Mouse (Mus musculus) heart, postnatal 36 days (tissue): ENCODE measurements around the gene Pwp1. TPM values are rescaled to one million over a fixed set of nuclear protein-coding genes. Genes with fewer than 3 reads are reported as not detected.
A peak's percentile ranks its signal among the peaks of the same experiment; 100 is the strongest.
"Not testable (repeated sequence)": the region's sequence is repeated elsewhere in the genome, so short reads cannot be mapped to it uniquely, and the experiment has no call there.

Source experiments
- DNase-seq, 2 experiments: peaks; one replicate each; pipeline ENCODE4 v3.0.0; 2021 to 2022
- intact Hi-C: fragments of 180-260 bp; cut with DNase I; formaldehyde crosslinking; loops from one replicate; pipeline ENCODE4 v1.15.1; 2025
- total RNA-seq, 2 experiments: library from RNA; stranded (reverse); gene quantifications; 2 replicates each; pipeline ENCODE4 v1.2.3; 2021

Gene Pwp1
- total RNA-seq: 10 to 100 TPM; 14.3 to 15.8 TPM

DNA sequence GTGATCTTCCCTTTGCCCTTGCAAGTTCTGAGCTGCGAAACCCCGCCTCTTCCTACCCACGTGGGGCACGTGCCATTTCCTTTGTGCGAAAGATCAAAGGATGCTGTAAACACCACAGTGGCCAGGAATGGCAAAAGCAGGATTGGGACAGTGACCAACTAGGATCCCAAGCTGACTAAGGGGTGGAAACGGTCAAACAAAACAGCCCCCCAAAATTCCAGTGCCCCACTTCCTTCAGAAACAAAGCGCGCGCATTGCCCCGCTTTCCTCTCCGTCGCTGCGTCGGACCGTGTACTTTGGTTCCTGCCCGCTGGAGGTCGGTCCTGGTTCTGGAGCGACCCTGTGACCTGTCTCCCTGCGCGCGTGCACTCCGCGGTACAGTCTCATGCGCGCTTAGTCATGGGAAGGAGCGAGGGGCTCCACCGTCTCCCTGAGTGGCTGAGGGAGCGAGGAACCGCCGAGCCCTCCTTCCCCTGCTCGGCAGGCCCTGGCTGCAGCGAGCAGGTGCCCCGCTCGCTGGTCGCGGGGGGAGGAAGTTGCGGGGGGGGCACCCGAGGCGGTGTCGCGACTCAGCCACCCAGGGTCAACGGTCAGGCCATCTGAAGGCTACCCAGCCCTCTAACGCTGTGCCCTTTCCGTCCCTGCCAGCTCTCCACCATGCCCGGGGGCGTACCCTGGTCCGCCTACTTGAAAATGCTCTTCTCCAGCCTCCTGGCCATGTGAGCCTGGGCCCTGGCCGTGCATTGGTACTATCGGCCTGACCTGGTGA lies at the start of gene Pwp1:
Gene Pwp1 (plus strand): TSS at position 410 of the 769 bp plus-strand sequence.
- intact Hi-C loops: not testable (repeated sequence)
- peak; percentile 3 to 11 for DNase-seq

DNA sequence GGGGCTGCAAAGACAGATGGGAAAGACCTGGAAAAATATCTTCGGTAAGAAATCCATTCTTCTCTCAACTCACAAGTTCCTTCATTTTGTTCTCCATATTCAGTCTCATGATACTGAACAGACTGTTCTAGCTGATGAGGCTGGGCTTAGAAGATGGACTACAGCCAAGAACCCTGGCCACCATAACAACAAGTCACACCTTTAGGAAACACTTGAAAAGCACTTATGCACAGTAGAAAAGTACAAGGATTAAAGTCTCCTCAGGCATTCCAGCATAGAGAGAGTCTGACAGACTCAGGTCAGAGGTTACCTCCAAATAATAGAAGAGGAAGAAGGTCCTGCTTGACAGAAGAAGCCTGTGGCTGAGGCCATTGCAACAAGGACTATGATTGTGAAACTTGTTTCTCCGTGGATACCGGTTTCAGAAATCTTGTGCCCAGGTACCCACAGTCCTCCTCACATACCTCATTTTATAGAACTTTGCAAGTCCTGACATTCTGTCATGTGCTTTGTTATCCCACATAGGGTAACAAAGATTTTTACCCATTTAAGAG lies 7.1 kb upstream of the Pwp1 start:
- intact Hi-C loops, DNase-seq: not testable (repeated sequence)

DNA sequence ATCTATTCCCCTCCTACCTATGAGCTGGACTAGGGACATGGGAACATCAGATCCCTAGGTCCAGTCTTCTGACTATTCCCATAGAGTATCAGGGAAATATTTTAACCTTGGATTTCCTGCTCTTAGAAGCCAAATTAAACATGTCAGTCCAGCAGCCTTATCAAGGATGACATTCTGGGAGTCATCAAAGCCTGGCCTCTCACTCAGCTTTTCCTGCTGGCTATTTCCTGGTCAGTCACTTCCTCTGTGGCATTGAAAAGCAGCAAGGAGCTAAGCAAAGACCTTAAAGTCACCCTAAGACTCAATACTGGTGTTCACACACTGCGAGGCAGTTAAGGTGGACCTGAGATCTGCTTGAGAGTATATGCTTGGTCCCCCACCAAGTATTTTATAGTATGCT lies 5.5 kb upstream of the Pwp1 start:
- intact Hi-C loops: not testable (repeated sequence)

DNA sequence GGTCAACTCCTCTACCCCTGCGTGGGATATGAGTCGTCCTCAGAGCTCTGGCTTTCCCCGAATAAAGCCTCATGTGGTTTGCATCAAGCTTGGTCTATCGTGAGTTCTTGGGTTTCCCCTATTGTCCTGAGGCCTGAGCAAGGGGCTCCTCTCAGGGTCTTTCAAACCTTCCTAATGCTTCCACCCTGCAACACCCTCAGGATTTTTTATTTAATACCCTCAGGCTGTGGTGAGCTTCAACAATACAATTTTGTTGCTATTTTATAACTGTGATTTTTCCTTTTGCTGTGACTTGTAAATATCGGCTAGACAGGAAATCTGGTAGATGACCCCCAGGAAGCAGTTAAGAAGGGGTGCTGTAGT lies 591 bp upstream of the Pwp1 start:
- DNase-seq, intact Hi-C loops: not testable (repeated sequence)

More for the DNA sequence above, 5.5 kb upstream of the Pwp1 start:
- not testable (repeated sequence) for DNase-seq

DNA sequence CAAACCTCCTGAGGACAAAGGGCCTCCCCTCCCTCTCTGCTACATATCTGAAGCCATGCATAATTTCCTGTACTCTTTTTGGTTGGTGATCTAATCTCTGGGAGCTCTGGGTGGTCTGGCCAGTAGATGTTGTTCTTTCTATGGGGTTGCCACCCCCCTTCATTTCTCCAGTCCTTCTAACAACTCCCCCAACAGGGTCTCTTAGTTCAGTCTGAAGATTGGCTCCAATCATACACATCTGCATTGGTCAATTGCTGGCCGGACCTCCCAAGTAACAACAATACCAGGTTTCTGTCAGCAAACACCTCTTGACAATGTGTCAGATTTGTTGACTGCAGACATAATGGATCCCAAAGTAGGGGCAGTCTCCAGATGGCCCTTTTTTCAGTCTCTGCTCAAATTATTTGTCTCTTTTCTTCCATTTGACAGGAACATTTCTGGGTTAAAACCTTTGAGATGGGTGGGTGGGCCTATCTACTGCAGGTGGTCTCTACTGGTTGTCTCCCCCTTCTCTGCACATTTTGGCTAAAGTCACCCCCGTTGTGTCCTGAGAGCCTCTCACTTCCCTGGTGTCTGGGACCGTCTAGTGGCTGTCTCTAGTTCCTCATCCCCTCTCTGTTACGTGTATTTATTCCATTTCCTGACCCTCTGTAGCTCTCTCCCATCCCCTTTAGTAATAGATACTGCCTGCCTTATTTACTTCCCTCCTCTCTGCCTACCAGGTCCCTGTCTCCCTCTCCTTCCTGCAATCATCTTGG lies 17.0 kb downstream of the Pwp1 start:
- intact Hi-C loops: no loop called here
- DNase-seq: no peak

DNA sequence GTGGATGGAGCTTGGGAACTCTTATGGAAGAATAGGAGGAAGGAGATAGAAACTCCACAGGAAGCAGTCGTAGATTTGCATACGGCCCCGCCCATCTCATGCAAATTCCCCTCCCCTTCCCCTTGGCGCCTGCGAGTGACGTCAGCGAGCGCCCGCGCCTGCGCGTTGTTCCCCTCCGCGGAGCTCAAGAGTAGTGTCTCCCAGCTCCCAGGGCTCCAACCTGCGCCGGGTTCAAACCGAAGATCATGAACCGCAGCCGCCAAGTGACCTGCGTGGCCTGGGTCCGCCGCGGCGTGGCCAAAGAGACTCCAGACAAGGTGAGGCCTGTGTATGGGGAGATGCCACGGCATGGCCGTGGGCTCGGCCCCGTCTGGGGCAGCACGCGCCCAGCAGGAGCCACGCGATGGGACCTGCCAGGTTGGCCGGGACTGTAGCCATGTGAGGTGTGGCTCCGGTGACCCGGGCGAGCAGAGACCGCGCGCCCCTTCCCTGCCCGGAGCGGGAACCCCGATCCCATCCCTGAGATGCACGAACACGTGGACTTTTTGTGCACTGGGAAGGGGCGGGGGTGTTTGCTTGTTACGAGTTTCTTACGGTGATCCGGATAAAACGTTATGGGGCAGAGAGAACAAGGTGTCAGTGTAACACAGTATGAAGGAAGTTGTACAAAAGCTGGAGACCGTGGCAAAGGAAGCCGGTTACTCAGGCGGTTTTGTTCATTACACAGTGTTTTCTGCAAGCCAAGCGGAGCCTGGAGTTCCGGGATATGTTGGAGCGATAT lies 42.6 kb downstream of the Pwp1 start:
- DNase-seq: peak; percentile 92 to 94
- intact Hi-C loops: loop anchor here (2.0 kb wide), 1 partner anchor 45 kb away; the partner anchor contains the start of gene Prdm4

DNA sequence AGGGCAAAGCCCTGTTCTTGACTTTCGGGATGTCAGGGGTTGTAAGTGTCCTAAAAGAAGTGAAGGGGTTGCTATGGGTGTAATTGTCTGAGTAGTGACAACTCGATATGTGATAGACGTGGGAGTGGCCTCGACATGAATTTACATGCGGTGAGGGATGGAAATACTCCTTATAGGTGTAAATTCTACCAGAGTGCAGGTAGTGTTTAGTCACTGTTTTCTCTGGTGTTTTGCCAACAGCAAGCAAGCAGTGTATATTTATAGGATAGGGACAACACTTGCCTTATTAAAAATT lies 43.1 kb downstream of the Pwp1 start:
- intact Hi-C loops: loop anchor here (2.0 kb wide), 1 partner anchor 44 kb away; the partner anchor contains the start of gene Prdm4
- no peak for DNase-seq

DNA sequence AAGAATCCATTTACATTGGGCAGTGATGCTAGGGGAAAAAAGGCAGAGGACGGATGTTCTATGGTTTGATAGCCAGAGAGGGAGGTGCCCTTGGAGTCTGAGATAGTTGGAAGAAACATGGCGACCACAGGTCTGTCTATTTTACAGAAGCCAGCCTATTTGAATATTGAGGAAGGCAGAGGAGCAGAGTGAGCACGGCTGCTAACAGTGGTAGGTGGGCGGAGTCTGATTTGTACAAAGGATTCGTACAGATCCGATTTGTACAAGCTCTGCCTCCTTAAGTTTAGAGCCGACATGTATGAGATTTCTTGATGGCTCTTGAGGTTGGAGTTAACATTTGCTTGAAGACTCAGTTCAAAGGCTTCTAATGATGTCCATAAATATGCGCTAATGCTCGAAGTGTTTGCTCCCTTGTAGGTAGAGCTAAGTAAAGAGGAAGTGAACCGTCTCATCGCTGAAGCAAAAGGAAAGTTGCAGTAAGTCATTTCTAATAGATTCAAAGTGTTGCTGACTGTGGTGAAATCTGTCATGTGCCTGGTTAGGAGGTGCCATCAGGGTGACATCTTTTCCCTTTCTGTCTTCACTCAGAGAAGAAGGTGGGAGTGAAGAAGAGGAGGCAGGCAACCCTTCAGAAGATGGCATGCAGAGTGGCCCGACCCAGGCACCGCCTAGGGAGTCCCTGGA lies 44.7 kb downstream of the Pwp1 start:
- no peak for DNase-seq
- intact Hi-C loops: loop anchor here (2.0 kb wide), 1 partner anchor 43 kb away; the partner anchor contains the start of gene Prdm4

DNA sequence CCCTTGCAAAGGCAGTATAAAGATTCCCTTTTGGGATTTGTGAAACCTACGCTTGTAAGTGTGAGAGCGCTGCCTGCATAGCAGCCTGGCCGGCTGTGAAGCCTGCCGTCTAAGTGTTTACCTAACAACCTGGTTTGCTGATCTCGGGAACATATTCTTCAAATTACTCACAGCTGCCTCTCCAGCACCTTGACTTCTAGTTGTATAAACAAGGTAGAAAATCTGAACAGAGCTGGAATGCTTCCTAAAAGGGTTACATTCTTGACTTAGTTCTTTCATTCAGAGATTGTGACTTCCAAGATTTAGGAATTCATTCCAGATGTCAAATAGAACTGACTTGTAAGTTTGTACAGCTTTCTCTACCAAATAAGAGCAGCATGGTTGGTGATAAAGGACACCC lies 46.5 kb downstream of the Pwp1 start:
- intact Hi-C loops: no loop called here
- DNase-seq: no peak

DNA sequence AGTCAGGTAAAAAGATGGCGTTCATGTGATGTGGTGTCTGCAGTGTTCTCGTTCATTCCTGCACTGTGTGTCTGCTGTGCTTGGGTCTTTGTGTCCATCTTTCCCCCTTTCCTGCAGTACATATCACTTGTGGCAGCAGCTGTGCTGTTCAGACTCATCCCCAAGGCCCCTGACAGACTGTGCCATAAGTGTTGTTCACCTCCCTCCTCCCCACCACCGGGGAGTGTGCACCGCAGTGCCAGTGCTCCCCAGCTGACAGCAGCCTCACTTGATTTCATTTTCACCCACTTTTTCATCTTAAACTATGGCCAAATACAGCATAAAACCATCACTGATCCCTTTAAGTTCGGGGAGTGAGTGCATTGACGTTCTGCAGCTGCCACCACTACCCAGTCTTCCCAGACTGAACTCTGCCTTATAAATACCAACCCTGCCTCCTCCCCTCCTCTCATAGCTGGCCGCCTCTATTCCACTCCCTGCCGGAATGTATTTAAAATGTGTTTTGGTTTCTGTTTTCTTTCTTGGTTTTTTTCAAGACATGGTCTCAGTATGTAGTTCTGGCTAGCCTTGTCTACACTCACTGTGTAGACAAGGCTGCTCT lies 50.7 kb downstream of the Pwp1 start:
- no peak for DNase-seq
- intact Hi-C loops: no loop called here

DNA sequence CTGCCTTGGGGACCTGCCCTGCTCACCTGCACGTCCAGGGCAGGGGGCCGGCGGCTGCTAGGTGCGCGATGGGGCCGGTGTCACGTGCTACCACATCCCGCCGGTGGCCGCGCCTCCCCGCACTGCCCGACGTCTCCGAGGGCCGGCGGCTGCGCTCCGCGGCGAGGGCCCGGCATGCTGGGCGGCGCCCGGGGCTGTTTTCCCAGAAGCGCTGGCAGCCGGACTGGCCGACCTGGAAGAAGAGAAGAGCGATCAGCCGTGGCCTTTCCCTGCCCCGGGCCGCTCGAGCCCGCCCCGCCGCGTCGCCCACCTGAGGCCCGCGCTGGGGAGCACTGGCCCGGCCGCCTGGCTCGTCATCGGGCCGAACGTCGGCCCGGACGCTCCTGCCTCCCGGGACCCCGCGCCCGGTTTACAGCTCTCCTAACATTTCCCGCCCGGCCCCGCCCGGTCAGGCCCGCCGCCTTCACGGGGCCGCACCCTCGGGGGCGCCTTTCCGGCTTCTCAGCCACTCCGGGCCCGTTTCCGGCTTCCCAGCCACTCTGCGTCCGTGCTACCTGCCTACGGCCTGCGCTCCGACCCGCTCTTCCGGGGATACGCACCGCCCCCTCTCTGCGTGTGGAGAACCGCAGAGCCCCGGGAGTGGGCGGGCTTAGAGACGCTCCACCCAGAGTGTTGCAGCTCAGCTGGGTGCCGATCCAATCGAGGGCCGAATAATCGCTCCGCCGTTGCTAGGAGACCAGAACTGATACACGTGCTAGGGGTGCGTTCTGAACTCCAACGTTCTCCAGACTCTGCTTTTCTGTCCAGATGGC lies 87.4 kb downstream of the Pwp1 start, which contains the start of gene Prdm4:
Gene Prdm4 (minus strand): TSS at position 645 of the 812 bp plus-strand sequence.
- peak; percentile 93 for DNase-seq
- intact Hi-C loops: loop anchor here (2.0 to 5.0 kb wide), 2 partner anchors 41 to 44 kb away; partner anchors contain the start of gene Rtcb

DNA sequence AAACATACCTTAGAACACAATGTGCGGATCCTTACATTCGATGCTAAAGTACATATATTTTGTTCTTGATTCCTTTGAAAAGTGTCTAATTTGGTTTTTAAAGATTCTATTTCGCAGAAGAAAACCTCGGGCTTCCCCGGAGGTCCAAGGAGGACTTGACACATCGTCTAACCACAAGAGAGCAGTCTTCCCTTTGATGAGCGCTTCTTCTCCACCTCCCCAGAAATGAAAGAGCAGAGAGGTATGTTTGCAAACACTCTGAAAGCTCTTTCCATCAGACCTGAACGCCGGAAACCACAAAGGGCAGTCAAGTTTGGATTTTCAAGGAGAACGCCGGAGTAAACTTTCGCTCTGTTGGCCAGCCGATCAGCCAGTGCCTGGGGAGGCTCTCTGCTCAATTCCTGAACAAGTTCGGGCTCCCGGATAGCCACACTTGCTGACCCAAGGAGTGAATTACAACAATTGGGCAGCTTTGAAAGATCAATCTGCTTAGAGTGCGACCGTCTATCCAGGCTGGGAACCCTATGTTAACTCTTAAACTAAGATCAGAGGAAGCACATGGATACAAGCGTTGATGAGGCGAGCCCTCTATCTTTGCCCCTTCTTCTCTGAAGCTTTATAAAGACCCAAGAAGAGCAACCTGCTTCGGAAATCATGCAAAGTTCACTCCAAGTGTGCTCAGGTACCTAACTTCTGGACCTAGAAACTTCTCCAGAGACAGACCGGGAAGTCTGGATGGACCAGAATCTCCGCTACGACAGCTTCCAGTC lies 98.6 kb downstream of the Pwp1 start, which contains the start of gene Ascl4:
Gene Ascl4 (plus strand): TSS at position 6 of the 770 bp plus-strand sequence.
- intact Hi-C loops: no loop called here
- DNase-seq: peak in 1 of 2 experiments; percentile 10

DNA sequence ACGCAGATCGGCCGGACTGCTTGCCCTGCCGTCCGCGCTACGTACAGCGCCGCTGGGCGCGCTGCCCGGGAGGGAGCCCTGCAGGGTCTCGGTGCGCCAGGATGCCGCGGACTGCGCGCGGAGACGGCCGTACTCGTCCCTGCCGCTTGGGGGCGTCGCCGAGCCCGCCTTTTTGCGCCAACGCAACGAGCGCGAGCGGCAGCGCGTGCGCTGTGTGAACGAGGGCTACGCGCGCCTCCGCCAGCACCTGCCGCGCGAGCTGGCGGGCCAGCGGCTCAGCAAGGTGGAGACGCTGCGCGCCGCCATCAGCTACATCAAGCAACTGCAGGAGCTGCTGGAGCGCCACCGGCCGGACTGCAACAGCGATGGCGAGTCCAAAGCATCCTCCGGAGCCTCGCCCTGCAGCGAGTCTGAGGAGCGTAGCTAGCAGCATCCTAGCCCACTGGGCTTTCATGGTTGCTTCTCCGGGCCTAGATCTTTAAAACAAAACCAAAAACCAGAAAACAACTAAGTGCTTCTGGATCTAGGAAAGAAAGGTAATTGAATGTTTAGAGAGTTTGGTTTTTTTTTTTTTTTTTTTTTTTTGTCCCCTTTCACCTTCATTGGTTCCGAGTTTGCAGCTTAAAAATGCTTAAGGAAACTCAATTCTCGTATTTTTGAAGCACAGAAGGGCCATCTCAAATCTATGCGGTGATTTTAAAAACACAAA lies 99.4 kb downstream of the Pwp1 start:
- intact Hi-C loops: no loop called here
- peak; percentile 35 to 41 for DNase-seq

DNA sequence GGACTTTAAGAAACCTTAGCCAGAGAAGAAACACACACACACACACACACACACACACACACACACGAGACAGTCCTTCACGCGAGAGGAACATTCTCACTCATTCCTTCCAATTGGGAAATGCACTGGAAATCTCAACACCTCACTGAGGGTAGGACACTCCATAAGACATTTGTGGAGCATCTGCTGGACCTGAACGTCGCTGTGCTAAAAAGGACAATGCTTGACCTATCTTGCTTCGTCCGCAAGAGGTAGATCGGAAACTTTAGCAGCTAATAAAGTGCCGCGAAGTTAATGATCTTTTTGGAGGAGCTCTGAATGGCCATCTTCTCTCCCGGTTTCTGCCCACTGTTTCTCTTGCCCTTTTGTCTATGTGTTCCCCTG lies 99.9 kb downstream of the Pwp1 start:
- intact Hi-C loops: no loop called here
- no peak for DNase-seq

DNA sequence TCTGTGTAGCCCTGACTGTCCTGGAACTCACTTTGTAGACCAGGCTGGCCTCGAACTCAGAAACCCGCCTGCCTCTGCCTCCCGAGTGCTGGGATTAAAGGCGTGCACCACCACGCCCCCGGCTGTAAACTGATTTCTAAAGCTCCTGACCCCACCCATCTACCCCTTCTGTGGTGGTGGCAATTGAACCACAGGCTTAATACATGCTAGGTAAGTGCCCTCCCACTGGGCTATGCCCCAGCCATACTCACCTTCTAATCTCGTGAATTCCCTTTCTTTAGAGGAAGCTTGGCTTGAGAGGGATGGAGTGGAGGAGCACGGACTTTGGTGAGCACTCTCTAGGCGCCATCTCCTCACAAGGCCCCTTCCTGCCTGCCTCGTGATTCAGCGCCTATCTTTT lies 100.7 kb downstream of the Pwp1 start:
- DNase-seq: no peak
- intact Hi-C loops: no loop called here

DNA sequence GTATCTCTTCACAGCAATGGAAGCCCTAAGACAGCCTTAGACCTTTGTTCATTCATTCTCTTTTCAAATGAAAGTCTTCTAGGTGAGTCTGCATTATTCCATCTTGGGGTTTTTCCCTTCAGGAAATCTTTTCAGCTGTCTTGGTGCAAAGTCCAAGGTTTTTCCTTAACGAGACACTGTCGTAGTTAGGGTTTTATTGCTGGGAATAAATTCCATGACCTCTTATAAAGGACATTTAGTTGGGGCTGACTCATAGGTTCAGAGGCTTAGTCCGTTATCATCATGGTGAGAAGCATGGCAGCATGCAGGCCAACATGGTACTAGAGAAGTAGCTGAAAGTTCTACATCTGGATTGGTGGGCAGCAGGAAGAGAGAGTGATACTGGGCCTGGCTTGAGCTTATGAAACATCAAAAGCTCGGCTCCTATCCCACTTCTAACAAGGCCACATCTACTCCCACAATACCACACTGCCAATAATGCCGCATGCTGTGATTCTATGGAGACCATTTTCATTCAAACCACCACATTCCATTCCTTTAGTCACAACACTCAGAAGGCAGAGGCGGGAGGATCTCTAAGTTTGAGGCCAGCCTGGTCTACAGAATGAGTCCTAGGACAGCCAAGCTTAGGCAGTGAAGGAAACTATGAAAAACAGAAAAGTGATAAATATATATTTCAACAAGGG lies 107.1 kb downstream of the Pwp1 start:
- DNase-seq: no peak
- intact Hi-C loops: no loop called here
